Mouse (Mus musculus) adrenal gland, postnatal 10 days (tissue): ENCODE measurements around the gene 4921507P07Rik. TPM values are rescaled to one million over a fixed set of nuclear protein-coding genes. Genes with fewer than 3 reads are reported as not detected.
"Not testable (repeated sequence)": the region's sequence is repeated elsewhere in the genome, so short reads cannot be mapped to it uniquely, and the experiment has no call there.

Experiments used
- DNase-seq: peaks from one replicate; pipeline ENCODE4 v3.0.0; 2021; ENCODE audit warnings: mixed read lengths
- microRNA-seq: library from miRNA; unstranded; fragments of <30 nt; microRNA quantifications from one replicate; pipeline ENCODE4 v1.2.0, GENCODE M21; 2021
- total RNA-seq, 2 experiments: library from RNA; stranded (reverse); gene quantifications; 2 replicates each; pipeline ENCODE4 v1.2.3; 2021

Gene 4921507P07Rik
- total RNA-seq, 2 experiments from 2014 or later = 0.79 to 0.99 TPM

GRCm38 (mm10) chr6:50557566-50557965 is 38.9 kb downstream of the 4921507P07Rik start:
- no peak for DNase-seq

GRCm38 (mm10) chr6:50554223-50554622 is 42.2 kb downstream of the 4921507P07Rik start:
- not testable (repeated sequence) for DNase-seq

- DNase-seq = no peak
Observed at GRCm38 (mm10) chr6:50552881-50553518, 43.4 kb downstream of the 4921507P07Rik start.

GRCm38 (mm10) chr6:50549791-50550190 is 46.6 kb downstream of the 4921507P07Rik start:
- no peak for DNase-seq

GRCm38 (mm10) chr6:50549051-50549450 is 47.4 kb downstream of the 4921507P07Rik start:
- DNase-seq = no peak

- DNase-seq = peak; percentile 53
Observed at GRCm38 (mm10) chr6:50545412-50546043, 50.9 kb downstream of the 4921507P07Rik start.

- no peak for DNase-seq
Observed at GRCm38 (mm10) chr6:50542535-50542934, 53.9 kb downstream of the 4921507P07Rik start.

- DNase-seq = no peak
Observed at GRCm38 (mm10) chr6:50539641-50540040, 56.8 kb downstream of the 4921507P07Rik start.

- peak; percentile 87 for DNase-seq
Observed at GRCm38 (mm10) chr6:50536461-50536892, 60.0 kb downstream of the 4921507P07Rik start.

GRCm38 (mm10) chr6:50535346-50535745 is 61.1 kb downstream of the 4921507P07Rik start:
- no peak for DNase-seq

GRCm38 (mm10) chr6:50531920-50532319 is 64.5 kb downstream of the 4921507P07Rik start:
- DNase-seq = peak; percentile 47

- no peak for DNase-seq
Observed at GRCm38 (mm10) chr6:50531003-50531402, 65.4 kb downstream of the 4921507P07Rik start.

GRCm38 (mm10) chr6:50529194-50529593 is 67.2 kb downstream of the 4921507P07Rik start:
- peak; percentile 42 for DNase-seq

- no peak for DNase-seq
Observed at GRCm38 (mm10) chr6:50527416-50527815, 69.0 kb downstream of the 4921507P07Rik start.

GRCm38 (mm10) chr6:50526597-50527024 is 69.8 kb downstream of the 4921507P07Rik start:
- DNase-seq = peak; percentile 81

GRCm38 (mm10) chr6:50525846-50526245 is 70.6 kb downstream of the 4921507P07Rik start:
- no peak for DNase-seq

GRCm38 (mm10) chr6:50524261-50524896 is 72.1 kb downstream of the 4921507P07Rik start:
- DNase-seq = no peak

Small RNAs within 50 kb of the gene (microRNA-seq; reads per million reads assigned to microRNA genes)
- gene Mir6371 = not detected

Other genes starting within 250 kb of the 4921507P07Rik start
- 10 to 100 TPM; 26.2 to 37.8 TPM for gene Osbpl3, start 140.4 kb downstream of the 4921507P07Rik start, total RNA-seq
- 100 to 1,000 TPM; 116 to 124 TPM for gene Cycs, start 30.1 kb downstream of the 4921507P07Rik start, total RNA-seq
- not detected for gene Npvf, start 57.8 kb upstream of the 4921507P07Rik start, total RNA-seq